Mouse (Mus musculus) midbrain, postnatal 0 days (tissue): ENCODE measurements around the gene Plin2. TPM values are rescaled to one million over a fixed set of nuclear protein-coding genes. Genes with fewer than 3 reads are reported as not detected.

Experiments
- ATAC-seq: fragments of 200-750 bp; cut with Nextera tagmentation; 2 replicates; pipeline ENCODE4 v1.8.0; 2017; ENCODE audit warnings: moderate number of reproducible peaks, mild to moderate bottlenecking, moderate TSS enrichment, moderate library complexity; ENCODE audit not compliant: low FRiP score
- DNase-seq: peaks from one replicate; pipeline ENCODE4 v3.0.0-alpha.2; 2015; ENCODE audit warnings: low spot score
- H3K27ac ChIP-seq: fragments of 300-500 bp; sonication (generic); 2 replicates; pipeline ENCODE4 v1.5.1; 2014; ENCODE audit warnings: low read depth, mild to moderate bottlenecking, low read length, mixed read lengths
- H3K27me3 ChIP-seq: fragments of 300-500 bp; sonication (generic); 2 replicates; pipeline ENCODE4 v1.6.1; 2014; ENCODE audit warnings: low read length, control low read depth, mixed read lengths; ENCODE audit not compliant: insufficient read depth
- H3K36me3 ChIP-seq: fragments of 300-500 bp; sonication (generic); 2 replicates; pipeline ENCODE4 v1.6.1; 2014; ENCODE audit warnings: low read length, control low read depth, mixed read lengths; ENCODE audit not compliant: insufficient read depth
- H3K4me1 ChIP-seq: fragments of 300-500 bp; sonication (generic); 2 replicates; pipeline ENCODE4 v1.6.1; 2014; ENCODE audit warnings: mild to moderate bottlenecking, control low read depth, antibody characterized with exemption, low read length, mixed read lengths; ENCODE audit not compliant: insufficient read depth
- H3K4me2 ChIP-seq: fragments of 300-500 bp; sonication (generic); 2 replicates; pipeline ENCODE4 v1.6.1; 2014; ENCODE audit warnings: low read depth, mild to moderate bottlenecking, low read length, mixed read lengths; ENCODE audit not compliant: poor library complexity, severe bottlenecking
- H3K4me3 ChIP-seq: fragments of 300-500 bp; sonication (generic); 2 replicates; pipeline ENCODE4 v1.5.1; 2014; ENCODE audit warnings: low read depth, mild to moderate bottlenecking, low read length, moderate library complexity
- H3K9ac ChIP-seq: fragments of 300-500 bp; sonication (generic); replicated peaks from 2 replicates; pipeline ENCODE4 v1.6.1; 2014; ENCODE audit warnings: mild to moderate bottlenecking, low read length, moderate library complexity, mixed read lengths; ENCODE audit not compliant: poor library complexity, severe bottlenecking
- H3K9me3 ChIP-seq: fragments of 300-500 bp; sonication (generic); 2 replicates; pipeline ENCODE4 v1.6.1; 2016; ENCODE audit warnings: low read length, control low read depth
- CTCF ChIP-seq: IDR thresholded peaks from 2 replicates; pipeline ENCODE4 v1.5.1; 2016; ENCODE audit warnings: antibody characterized with exemption, mild to moderate bottlenecking
- WGBS: fragments of 180-500 bp; shearing (Covaris S2); extraction: QIAGEN DNeasy Blood & Tissue Kit; methylation state at CpG from one replicate; pipeline ENCODE4 v1.1.7; 2014; 5-methylcytosine and 5-hydroxymethylcytosine counted together
- polyA plus RNA-seq: library from polyadenylated mRNA; unstranded; fragments of >200 nt; fragmentation: Nextera tagmentation; extraction: Ambion mirVana; gene quantifications from 2 replicates; pipeline ENCODE4 v1.2.1, GENCODE M21; 2015
- total RNA-seq: library from RNA; depleted of rRNA; stranded (reverse); fragments of >200 nt; gene quantifications from 2 replicates; pipeline ENCODE4 v1.2.3, GENCODE M21; 2014

Plin2 gene
- total and polyA plus RNA-seq, 2 experiments from 2014 or later, result 26.4 to 28.8 TPM

DNA sequence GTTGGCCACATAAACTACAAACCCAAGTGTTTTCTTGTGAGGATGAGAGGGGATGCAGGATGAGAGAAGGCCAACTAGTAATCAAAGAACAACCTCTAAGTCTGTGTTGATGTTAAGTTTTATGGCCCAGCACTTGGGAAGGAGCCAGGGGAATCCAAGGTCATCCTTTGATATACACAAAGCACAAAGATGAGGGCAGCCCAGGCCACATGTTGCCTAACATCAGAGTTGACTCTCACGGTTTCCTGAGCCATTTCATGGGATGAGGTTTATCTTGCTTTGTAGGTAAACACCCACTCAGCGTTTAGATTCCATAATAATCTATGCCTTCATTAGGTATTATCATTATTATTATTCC lies 16.1 kb upstream of the Plin2 start:
- no peak for ATAC-seq
- DNase-seq, result no peak
- H3K4me2 ChIP-seq, result no peak overlapping the region
- no peaks in the 10 kb centered on the region for H3K27me3 ChIP-seq
- H3K9me3 ChIP-seq, result no peaks in the 10 kb centered on the region
- no peaks in the 10 kb centered on the region for H3K4me1 ChIP-seq
- H3K27ac ChIP-seq, result no peak overlapping the region
- 84% methylated on average over 2 of the region's 2 CpGs for WGBS
- no peak for TF ChIP-seq CTCF
- no peak overlapping the region for H3K9ac ChIP-seq
- H3K4me3 ChIP-seq, result no peak overlapping the region
- H3K36me3 ChIP-seq, result no peaks in the 10 kb centered on the region

DNA sequence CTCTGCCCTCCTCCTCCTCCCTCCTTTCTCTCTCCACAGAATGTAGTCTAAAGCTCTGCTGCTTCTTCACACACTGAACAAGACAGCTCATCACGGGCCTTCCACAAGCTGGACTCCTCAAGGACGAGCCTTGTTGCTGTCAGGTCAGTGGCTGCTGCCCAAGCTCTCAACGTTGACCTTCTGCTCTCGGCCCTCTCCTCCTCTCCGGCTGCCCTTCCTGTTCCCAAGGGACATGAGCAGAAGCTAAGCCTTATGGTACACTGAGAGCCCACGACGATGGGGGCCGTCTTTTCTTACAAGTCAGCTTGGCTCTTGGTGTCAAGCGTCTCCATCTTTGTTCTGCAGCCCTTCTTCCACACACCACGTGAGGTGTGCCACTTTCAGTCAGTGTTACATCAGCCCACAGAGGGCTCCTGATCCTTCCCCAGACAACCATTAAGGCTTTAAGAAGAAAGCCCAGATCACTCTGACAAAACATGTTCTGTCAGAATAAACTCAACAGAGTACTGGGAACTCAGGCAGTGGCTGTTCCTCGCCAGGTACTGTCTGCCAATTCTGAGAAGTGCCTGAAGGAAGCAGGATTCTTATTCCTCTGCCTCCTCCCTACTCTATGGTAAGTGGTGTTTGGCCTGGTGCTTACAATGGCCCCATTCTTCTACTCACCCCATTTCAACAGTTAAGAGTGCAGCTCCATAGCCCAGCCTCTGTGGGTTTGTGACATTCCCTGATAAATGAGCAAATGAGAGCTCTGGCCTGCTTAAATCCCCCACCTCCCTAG lies 15.6 kb upstream of the Plin2 start:
- no peak overlapping the region for H3K27ac ChIP-seq
- H3K9me3 ChIP-seq, result no peaks in the 10 kb centered on the region
- no peak for TF ChIP-seq CTCF
- no peak overlapping the region for H3K9ac ChIP-seq
- ATAC-seq (no peak), DNase-seq (peak; percentile 14)
- 80% methylated on average over 11 of the region's 11 CpGs for WGBS
- no peaks in the 10 kb centered on the region for H3K27me3 ChIP-seq
- no peaks in the 10 kb centered on the region for H3K36me3 ChIP-seq
- no peak overlapping the region for H3K4me2 ChIP-seq
- no peak overlapping the region for H3K4me3 ChIP-seq
- H3K4me1 ChIP-seq, result no peaks in the 10 kb centered on the region

DNA sequence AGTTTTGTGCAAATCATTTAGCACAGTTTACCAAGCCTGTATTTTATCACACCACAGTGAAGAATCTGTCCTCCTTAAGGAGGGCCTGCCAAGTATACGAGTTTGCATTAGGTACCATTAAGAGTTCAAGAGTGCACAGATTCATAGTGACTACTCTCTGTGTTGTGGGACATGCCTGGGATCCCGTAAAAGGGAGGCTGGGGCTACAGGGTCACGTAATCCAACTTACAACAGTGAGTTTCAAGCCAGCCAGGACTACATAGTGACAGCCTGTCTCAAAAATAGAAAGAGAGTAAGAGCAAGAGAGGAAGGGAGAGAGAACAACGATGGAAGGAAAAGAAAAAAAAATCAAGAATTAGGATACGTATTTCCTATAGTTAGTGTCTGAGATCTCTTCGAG lies 14.9 kb upstream of the Plin2 start:
- Histone ChIP-seq H3K9me3 (no peaks in the 10 kb centered on the region), H3K4me2 (no peak overlapping the region), H3K4me1 (no peaks in the 10 kb centered on the region), H3K27me3 (no peaks in the 10 kb centered on the region), H3K36me3 (no peaks in the 10 kb centered on the region), H3K4me3 (no peak overlapping the region), H3K9ac (no peak overlapping the region), H3K27ac (no peak overlapping the region)
- 91% methylated on average over 6 of the region's 6 CpGs for WGBS
- ATAC-seq (no peak), DNase-seq (no peak)
- no peak for TF ChIP-seq CTCF

DNA sequence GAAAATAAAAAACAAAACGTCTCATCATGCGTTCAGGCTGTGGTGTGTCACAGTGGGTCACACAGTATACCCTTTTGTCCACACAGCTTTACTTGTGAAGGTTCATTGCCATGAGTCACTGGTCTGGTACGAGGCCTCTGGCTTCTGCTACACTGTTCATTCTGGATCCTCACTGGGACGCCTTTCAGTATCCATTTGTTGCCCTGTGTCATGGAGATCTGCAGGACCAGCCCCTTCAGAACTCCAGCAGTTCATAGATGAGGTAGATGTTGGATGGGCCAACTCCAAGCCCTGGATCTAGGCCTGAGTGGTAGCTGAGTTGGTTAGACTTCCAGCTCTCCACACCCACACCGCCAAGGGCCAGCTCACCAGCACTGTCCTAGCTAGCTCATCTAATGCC lies 13.9 kb upstream of the Plin2 start:
- 84% methylated on average over 5 of the region's 5 CpGs for WGBS
- H3K9me3 ChIP-seq, result no peaks in the 10 kb centered on the region
- H3K36me3 ChIP-seq, result no peaks in the 10 kb centered on the region
- no peak for TF ChIP-seq CTCF
- no peak overlapping the region for H3K9ac ChIP-seq
- no peaks in the 10 kb centered on the region for H3K27me3 ChIP-seq
- DNase-seq, result no peak
- no peak for ATAC-seq
- no peak overlapping the region for H3K4me3 ChIP-seq
- no peak overlapping the region for H3K27ac ChIP-seq
- H3K4me2 ChIP-seq, result no peak overlapping the region
- H3K4me1 ChIP-seq, result no peaks in the 10 kb centered on the region

DNA sequence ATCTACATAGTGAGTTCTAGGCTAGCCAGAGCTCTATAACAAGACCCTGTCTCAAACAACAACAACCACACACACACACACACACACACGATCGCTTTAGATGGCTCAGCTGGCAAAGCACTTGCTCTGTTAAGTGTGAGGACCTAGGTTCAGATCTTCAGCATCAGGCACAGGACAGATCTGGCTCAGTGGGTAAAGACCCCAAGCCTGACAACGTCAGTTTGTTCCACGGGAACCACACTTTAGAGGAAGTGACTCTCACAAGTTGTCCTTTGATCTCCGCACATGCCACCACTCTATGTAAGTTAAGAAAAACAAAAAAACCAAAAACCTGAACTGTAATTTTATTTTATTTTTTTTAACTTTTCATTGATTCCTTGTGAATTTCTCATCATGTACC lies 13.4 kb upstream of the Plin2 start:
- Histone ChIP-seq H3K4me1 (no peaks in the 10 kb centered on the region), H3K4me2 (no peak overlapping the region), H3K36me3 (no peaks in the 10 kb centered on the region), H3K9me3 (no peaks in the 10 kb centered on the region), H3K27ac (no peak overlapping the region), H3K27me3 (no peaks in the 10 kb centered on the region), H3K4me3 (no peak overlapping the region), H3K9ac (no peak overlapping the region)
- no peak for DNase-seq
- no peak for TF ChIP-seq CTCF
- no peak for ATAC-seq
- 83% methylated on average over 5 of the region's 5 CpGs for WGBS

DNA sequence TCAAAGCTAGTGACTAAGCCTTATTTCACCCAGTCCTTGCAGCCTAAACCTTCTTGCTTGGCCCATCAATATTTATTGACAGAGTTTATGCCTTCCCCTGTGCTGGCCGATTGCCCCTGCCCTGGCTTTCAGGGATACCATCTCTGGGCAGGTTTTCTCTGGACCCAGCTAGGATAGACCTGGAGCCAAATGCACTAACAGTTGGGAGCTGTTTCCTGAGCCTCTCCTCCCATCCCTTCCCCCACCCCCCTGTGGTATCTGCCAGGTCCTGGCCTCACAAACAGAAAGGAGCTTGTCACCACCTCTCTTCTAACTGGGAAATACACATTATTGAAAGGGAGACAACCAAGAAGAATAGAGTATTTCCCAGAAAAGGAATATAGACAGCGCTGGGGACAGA lies 12.0 kb upstream of the Plin2 start:
- 88% methylated on average over 2 of the region's 2 CpGs for WGBS
- H3K9me3 ChIP-seq, result no peaks in the 10 kb centered on the region
- no peak for DNase-seq
- H3K36me3 ChIP-seq, result no peaks in the 10 kb centered on the region
- H3K27me3 ChIP-seq, result no peaks in the 10 kb centered on the region
- no peaks in the 10 kb centered on the region for H3K4me1 ChIP-seq
- H3K27ac ChIP-seq, result no peak overlapping the region
- H3K4me2 ChIP-seq, result no peak overlapping the region
- no peak overlapping the region for H3K4me3 ChIP-seq
- no peak overlapping the region for H3K9ac ChIP-seq
- ATAC-seq, result no peak
- TF ChIP-seq CTCF, result no peak
